Mouse (Mus musculus) layer of hippocampus, adult 11-12 months (tissue): Measurements from ENCODE around the gene Ism2.
A peak's percentile ranks its signal among the peaks of the same experiment; 100 is the strongest.
"Not testable (repeated sequence)": the region's sequence is repeated elsewhere in the genome, so short reads cannot be mapped to it uniquely, and the experiment has no call there.

ENCODE experiments used
- DNase-seq: peaks from one replicate; pipeline ENCODE4 v3.0.0; 2022; ENCODE audit warnings: low spot score

Ism2 gene

DNA sequence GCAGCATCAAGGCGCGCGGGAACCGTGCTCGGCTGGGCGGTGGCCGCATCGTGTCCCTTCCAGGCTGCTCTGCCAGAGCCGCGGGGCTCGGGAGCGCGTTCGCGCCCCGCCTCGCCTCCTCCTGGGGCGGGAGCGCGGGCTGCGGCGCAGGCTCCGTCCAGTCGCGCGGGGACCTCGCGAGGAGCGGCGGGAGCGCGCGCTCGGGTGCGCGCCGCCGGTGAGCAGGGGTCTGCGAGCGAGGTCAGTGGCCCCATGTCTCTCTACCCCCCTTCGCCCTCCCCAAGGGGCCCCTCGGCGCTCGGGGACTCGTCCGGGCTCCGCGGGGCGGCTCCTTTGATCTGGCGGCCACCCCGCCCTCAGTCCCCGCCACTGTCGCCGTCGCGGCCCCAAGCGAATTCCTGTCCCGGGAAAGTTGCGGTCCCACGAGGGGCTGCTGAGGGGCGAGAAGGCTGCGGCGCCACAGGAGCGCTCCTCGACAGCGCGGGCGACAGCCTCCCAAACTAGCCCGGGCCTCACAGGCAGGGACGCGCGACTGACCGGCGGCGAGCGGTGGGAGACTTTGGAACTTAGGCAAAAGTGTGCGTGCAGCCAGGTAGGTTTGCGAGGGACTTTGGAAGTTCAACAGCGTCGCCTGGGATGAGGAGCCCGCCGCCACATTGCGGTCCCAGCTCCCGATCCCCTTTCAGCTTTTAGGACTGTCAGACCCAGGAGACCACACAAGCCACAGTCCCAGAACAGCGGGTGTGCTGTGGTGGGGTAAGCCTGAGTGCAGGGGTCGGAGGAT is at the start of gene Ism2:
Gene Ism2, minus strand, starts transcription at position 49 of the 784 bp plus-strand sequence.
- DNase-seq, result no peak

DNA sequence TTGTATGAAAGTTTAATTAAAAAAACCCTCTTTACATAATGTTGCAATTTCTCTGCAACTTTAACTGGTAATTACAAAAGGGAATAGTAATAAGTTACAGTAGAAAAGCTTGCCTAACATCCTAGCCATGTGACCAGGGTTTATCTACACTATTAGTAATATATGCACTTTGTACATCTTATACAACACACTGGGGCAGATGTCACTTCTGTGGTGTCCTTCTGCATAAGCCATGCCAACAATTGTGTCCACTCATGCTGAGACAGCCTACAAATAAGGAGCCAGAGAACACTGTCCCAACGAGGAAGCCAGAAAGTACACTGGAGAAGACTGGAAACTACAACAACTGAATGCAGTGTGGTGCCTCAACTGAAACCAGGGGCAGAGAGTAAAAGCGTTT is 48.5 kb upstream of the Ism2 start:
- no peak for DNase-seq

DNA sequence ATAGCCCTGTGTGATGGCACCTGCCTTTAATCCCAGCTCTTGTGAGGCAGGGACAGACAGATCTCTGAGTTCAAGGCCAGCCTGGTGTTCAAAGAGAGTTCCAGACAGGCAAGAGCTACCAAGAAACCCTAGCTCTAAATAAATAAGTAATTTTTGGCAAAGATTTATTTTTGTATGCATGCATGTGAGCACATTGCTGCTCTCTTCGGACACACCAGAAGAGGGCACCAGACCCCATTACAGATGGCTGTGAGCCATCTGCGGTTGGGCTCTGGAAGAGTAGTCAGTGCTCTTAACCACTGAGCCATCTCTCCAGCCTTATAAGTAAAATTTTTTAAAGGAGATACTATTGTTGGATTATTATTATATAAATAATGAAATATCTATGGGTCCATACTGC is 48.0 kb upstream of the Ism2 start:
- DNase-seq, result no peak

DNA sequence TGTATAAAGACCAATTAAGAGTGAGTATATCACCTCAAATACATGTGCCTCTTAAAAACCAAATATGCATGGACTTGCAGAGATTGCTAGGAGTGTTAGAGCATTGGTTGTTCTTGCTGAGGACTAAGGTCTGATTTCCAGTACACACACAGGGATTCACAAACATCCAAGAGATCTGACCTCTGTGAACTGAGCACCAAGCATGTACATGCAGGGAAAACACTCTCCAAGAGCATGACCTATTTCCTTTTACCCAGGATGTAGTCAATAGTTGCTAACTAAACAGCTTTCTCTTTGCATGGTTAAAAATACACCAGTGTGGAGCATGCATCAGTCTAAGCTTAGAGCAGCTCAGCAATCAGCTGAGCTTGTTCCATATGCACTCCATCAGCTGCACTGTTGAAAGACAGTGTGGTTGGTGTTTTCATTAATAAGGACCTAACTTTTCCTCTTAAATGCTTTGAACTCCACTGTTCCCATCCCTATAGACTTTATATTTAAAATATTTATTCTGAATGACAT is 43.6 kb upstream of the Ism2 start:
- no peak for DNase-seq

DNA sequence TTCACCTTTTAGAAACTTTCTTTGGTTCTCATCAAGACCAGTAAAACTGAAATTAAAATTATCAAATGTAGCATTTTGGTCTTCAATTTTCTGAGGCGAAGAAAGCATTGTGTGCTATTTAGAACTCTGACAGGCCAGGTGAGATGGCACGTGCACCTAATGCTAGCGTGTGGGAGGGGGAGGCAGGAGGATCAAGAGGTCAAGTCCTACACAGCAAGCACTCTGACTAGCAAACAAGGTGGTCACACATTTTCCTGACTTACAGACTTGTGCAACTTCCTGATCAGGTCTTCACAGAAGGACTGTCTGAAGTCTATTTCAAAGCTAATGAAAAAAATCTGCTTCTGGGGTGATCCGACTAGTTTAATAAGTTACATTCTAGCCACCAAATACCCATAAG is 38.6 kb upstream of the Ism2 start:
- no peak for DNase-seq

DNA sequence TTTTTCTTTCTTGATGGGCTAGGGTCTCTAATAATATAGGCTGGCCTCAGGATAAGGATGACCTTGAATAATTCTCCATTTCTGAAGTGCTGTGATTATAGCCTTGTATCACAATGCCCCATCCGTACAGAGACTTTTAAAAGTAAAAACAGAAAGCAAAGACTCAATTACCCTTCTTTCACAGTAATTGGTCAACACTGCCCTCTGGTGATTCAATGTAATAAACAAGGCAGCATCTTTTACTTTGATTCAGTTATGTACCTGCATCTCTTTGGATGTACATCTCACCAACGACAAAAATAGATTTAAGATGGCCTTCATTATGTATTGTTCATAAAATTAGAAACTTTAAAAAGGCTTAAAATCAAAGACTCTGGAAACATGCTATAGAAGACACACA is 35.4 kb upstream of the Ism2 start:
- peak; percentile 37 for DNase-seq

DNA sequence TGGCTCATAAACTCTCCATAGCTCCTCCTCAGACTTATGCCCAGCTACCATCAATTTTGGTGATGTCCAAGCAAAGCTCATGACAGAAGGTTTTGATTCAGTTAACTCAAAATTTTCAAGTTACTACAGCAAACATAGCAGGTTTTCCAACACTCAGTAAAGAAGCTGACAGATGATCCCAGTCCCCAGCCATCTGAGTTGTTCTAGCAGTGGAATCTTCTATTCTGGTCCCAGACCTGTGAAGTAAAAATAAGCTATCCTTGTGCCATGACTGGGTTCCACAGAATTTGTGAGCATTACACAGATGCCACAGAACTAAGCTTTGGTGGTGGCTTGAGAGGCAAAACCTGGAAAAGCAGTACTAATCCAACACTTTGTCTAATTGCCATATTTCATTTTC is 34.3 kb upstream of the Ism2 start:
- DNase-seq, result no peak

DNA sequence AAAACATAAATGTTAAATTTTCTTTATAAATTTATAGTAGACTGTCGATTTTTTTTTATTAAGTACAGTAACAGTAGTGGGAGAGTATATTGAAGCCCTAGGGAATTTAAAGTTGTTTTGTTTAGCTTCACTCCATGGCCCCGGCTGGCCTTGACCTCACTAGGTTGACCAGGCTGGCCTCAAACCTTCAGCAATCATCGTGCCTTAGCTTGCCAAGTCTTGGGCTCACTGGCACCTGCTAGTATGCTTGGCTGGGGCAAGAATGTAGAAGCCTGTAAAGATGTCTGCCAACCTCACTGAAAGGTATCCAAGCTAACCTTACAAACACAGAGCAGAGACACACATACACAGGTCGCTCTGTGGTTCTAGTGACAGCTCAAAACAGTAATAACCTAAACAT is 33.0 kb upstream of the Ism2 start:
- DNase-seq, result no peak

DNA sequence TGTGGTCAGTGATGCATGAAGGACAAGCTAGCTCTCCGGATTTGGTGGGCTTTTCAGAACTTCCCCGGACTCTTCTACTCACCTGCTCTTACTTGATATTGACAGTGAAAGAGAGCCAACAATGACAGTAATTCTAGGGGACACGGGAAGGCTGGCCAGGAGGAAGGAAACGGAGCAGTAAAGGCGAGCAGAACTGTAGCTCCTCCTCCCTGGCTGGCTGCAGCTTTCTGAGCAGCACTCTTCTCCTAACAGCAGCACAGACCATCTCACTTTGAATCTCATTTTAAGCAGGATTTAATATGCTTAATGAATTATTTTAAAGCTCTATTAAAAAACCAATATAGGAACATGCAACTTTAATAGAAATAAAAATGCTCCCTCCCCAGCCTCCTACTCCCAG is 32.4 kb upstream of the Ism2 start:
- DNase-seq, result no peak

DNA sequence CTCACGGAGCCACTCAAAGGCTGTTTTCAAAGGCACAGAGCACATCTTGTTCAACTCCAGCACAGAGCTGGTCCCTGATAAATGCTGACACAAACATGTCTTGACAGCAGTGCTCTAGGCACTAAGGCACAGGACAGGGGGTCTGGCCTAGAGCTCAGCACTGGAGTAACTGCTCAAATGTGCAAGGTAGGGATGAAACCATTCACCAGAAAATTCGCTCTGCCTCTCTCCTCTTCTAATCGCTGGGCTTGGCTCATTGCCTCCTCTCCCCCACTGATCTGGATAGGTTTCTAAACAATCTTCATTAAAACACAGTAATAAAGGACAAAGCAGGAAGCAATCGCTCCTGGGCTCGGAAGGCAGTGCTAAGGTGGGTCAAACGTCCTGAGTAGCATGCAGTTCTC is 31.6 kb upstream of the Ism2 start:
- no peak for DNase-seq

DNA sequence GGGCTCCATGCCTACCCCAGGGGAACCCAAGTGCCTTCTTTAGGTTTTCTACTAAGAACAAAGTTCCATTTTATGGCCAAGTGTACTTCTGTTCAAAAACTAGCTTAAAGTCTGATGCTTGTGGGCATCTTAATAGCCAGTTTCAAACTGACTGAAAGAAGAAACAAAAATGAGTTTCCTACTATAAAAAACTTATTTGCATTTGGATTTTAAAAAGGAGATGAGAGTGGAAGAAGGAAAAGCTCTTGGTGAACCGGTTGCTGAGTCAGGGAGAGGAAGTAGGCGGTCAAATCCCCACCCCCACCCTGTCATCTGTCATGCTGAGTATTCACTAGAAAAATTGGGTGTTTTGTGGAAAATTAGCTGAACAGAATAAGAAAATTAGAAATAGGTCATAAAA is 30.7 kb upstream of the Ism2 start:
- no peak for DNase-seq

DNA sequence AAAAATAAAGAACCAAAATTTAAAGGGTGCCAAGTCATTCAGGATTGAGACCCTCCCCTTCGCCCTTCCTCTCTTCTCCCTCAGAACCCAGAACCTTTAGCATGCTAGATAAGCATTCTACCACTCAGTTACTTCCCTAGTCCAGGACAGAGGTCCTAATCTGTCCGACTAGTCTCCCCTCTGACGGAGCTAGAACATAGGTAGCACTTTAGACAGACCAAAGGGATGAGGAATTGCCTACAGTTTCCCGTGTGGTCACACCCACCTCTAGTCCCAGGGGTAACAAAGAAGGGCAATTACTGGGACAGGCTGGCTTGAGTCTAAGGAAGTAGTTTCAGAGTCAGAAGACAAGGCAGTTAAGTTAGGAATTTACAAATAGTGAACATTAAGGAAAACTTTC is 28.5 kb upstream of the Ism2 start:
- DNase-seq, result no peak

DNA sequence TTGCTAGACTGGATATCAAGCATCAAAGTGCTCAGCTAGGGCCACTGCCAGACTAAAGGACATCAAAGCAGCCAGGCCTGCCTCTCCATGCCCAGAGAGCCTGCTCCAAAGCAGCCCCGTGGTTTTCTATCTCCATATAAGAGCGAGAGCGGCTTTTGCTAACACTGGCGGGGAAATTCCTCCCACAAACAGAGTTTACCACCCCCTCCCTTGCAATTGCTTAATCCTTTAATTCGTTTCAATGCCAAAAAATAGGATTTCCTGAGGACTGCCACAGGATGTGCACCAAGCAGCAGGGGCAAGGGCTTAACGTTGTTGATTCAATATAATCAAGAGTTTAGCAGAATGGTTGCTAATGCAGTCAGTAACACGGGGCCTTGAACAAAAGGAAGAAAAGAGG is 28.1 kb upstream of the Ism2 start:
- no peak for DNase-seq

DNA sequence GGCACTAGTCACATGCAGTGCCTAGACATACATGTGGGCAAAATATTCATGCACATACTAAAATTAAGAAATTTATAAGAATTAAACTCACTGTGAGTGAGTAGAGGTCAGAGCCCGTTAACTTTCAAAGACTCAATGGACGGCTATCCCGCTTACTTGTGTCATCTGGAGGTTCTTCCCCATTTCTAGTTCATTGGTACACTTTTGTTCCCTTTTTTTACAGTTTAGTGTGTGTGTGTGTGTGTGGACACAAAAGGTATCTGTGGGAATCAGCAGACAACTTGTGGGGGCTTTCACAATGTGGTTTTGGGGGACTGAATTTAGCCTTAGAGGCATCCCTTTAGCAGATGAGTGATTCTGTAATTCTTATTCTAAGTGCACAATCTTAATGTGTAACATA is 25.9 kb upstream of the Ism2 start:
- no peak for DNase-seq

DNA sequence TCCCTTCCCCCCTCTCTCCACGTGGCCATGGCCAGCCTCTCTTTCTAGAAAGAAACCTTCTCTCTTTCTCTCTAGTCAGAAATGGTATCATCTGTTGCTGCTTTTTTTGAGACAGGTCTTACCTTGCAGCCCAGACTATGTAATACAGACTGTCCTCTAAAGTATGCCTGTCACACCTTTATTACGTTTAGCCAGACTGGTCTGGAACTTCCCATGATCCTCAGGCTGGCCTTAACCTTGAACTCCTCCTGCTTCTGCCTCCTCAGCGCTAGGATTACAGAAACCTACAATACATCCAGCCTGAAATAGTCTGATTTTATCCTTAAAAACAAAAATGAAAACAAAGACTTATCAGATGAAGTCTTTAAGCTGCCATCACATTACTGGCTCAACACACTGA is 19.7 kb upstream of the Ism2 start:
- no peak for DNase-seq

DNA sequence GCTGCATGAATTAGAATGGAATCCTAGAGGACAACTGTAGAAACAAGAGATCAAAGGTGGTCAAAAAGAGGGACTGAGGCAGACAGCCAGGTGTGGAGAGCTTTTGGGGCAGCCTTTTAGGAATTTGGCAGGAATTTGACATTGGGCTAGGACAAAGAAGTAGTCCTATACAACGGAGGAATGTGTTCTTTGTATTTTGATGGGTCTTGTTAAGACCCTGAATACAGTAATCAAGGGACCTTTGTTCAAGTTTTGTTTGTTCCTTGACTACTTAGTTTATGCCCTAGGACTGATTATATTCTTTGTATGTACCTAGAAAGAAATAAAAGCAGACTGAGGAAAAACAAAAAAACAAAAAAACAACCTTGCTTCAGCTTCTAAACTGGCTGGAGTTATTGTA is 18.4 kb upstream of the Ism2 start:
- DNase-seq, result no peak

DNA sequence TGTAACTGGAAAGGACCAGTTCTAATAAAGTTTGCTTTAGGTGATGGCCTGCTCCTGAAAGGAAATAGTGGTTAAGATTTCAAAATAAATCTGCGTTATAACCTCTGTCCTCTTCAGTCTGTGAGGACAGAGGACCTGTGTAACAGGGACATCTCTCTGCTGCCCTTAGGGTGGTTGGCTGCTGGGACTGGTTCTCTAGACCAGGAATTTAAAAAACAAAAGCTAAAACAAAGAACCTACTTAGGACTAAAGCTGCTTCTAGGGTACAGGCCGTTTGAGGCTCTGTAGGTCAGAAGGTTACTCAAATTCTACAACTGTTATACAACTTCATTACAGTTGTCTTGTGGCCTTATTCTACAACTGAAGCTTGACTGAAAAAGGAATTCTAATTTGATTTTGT is 13.6 kb upstream of the Ism2 start:
- no peak for DNase-seq

DNA sequence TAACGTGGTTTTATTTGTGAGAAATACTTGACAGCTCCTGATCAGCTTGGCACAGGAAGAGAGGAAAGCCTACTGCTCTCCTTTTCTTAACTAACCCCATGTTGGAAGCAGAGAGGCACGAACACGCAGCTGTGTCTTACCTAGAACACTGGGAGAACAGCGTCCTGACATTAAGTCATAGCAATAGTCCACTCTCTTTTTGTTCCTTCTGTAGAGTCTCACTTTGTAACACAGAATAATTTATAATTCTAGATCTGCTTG is 7.0 kb upstream of the Ism2 start:
- DNase-seq, result not testable (repeated sequence)

DNA sequence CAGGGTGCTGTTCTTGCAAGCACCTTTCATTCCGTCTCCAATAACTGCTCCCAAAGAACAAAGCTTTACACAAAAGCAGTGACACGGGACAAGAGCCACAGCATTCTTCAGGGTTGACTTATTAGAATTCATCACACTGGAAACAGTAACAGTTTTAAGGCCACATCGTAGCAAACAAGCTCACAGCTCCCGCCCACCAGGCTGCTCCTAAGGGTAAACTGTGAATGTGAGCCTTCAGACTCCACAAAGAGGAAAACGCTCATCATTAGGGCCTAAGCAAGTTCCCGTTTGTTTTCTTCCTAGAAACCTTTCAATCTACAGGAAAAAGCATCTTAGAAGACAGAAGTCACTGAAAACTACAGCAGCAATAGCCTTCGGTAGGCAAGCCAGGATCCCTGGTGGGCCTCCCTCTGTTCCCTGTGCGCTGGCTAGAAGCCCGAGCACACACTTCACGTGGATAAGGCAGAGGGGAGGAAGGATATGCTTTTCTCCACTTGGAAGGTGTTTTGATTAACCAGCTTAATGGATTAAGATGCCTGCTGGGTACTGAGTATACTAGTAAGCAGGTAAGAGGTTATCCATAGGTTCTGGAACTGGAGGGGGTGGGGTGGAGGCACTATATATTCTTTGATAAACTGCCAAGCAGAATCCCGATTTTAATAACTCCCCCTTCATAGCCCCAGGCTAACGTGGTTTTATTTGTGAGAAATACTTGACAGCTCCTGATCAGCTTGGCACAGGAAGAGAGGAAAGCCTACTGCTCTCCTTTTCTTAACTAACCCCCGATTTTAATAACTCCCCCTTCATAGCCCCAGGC is 6.5 kb upstream of the Ism2 start:
- no peak for DNase-seq

DNA sequence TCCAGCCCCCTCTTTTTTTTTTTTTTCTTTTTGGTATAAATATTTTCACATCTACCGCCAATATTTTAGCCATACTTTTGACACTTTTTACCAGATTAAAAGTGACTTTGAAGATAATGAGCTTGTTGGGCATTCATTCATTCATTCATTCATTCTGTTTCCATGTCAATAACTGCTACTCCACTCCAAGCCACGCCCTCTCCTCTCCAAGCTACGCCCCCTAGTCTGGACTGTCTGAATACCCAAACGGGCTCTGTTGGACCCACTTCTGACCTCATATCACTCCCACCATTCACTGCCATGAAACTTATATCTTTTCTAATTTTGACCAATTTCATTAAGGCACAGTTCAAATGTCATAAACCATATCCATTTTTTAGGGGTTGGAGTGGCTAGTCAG is 1.7 kb upstream of the Ism2 start:
- no peak for DNase-seq

DNA sequence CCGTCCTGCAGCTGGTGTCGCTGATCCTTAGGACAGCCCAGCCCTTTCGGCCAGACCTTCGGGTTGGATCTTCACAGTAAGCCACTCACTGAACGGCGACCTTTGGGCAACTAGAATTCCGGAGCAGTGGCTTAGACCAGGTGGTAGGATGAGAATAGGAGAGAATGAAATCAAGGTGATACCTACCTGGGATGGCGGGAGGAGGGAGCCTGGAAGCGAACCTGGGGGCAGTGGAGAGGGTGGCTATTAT is 861 bp upstream of the Ism2 start:
- DNase-seq, result no peak

DNA sequence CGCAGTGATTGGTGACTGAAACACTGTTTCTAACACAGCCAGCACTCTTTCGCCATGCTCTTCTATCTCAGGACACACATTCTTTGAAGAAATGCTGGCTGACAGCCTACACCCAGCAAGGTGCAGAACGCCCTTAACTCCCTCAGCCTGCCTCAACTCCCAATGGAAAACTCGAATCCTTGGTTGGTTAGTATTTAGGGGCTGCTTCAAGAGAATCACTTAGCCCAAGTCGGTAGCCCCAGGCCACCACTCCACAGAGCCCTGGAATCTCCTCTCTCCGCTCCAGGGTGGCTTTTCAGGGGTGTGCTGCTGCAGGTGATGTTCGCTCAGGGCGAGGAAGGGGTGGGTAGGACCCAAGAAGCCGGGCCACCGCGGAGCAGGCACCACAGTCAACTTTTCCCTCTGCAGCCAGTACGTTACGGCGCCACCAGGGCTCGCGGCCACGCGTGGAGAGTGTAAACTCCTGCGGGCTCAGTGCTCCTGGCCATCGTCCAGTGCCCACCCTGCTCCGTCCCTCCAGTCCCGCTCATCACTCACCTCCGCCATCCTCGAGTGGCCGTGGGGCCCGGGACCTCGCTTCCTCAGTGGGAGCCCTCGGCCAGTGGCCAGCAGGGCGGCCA is 358 bp downstream of the Ism2 start:
- DNase-seq, result no peak

DNA sequence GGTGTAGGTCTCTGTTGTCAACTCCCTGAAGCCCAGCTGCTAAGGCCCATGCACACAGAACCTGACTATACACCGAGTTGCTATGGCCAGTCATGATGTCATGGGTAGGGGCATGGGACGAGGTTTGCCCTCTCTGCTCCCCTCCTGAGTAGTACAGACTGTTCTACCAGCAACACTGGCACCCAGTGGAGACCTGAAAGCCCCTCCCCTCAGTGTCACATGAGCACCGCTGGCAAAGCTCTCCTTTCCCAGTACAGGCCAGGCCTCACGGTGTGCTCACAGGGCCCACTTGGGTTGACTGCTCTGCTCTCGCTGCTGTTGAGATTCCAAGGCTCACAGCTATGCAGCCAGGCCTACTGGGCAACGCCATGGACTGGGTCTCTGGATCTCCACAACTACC is 5.6 kb downstream of the Ism2 start:
- no peak for DNase-seq

DNA sequence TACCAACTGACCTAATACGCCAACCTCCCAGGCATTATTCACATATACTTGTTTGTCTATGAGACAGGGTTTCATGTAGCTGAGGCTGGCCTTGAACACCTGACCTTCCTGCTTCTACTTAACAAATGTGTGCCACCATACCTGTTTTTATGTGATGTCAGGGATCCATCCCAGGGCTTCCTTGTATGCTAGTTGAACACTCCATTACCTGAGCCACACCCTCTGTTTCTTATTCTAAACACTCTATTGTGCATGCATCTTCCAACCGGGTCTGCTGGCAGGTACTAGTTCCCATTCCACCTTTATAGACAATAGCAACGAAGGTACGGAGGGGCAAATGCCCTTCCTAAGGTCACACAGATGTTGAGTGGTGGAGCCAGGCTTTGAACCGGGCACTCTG is 10.4 kb downstream of the Ism2 start:
- no peak for DNase-seq
